Mouse (Mus musculus) limb, embryonic 13.5 days (tissue): Measurements from ENCODE around the gene Sptb. TPM values are rescaled to one million over a fixed set of nuclear protein-coding genes. Genes with fewer than 3 reads are reported as not detected.

ENCODE experiments used
- ATAC-seq: fragments of 200-750 bp; cut with Nextera tagmentation; 2 replicates; pipeline ENCODE4 v1.8.0; 2017; ENCODE audit warnings: low read depth, moderate number of reproducible peaks, moderate TSS enrichment; ENCODE audit not compliant: low FRiP score
- H3K27ac ChIP-seq: fragments of 300-500 bp; sonication (generic); 2 replicates; pipeline ENCODE4 v1.5.1; 2015; ENCODE audit warnings: inconsistent platforms, mild to moderate bottlenecking, moderate library complexity
- H3K27me3 ChIP-seq: fragments of 300-500 bp; sonication (generic); 2 replicates; pipeline ENCODE4 v1.6.1; 2015; ENCODE audit warnings: mild to moderate bottlenecking, inconsistent platforms
- H3K36me3 ChIP-seq: fragments of 300-500 bp; sonication (generic); 2 replicates; pipeline ENCODE4 v1.6.1; 2015; ENCODE audit warnings: inconsistent platforms, mild to moderate bottlenecking, moderate library complexity
- H3K4me1 ChIP-seq: fragments of 300-500 bp; sonication (generic); 2 replicates; pipeline ENCODE4 v1.6.1; 2015; ENCODE audit warnings: inconsistent platforms
- H3K4me2 ChIP-seq: fragments of 300-500 bp; sonication (generic); replicated peaks from 2 replicates; pipeline ENCODE4 v1.6.1; 2015; ENCODE audit warnings: inconsistent platforms, mild to moderate bottlenecking, moderate library complexity
- H3K4me3 ChIP-seq: fragments of 300-500 bp; sonication (generic); 2 replicates; pipeline ENCODE4 v1.5.1; 2015; ENCODE audit warnings: moderate library complexity, mild to moderate bottlenecking, inconsistent platforms
- H3K9ac ChIP-seq: fragments of 300-500 bp; sonication (generic); 2 replicates; pipeline ENCODE4 v1.6.1; 2015; ENCODE audit warnings: mild to moderate bottlenecking, inconsistent platforms
- H3K9me3 ChIP-seq: fragments of 300-500 bp; sonication (generic); 2 replicates; pipeline ENCODE4 v1.6.1; 2016; ENCODE audit warnings: inconsistent platforms
- WGBS: fragments of 180-500 bp; shearing (Covaris S2); methylation state at CpG from one replicate; pipeline ENCODE4 v1.1.7; 2015; 5-methylcytosine and 5-hydroxymethylcytosine counted together
- polyA plus RNA-seq: library from polyadenylated mRNA; unstranded; fragments of >200 nt; fragmentation: Nextera tagmentation; extraction: Ambion mirVana; gene quantifications from 2 replicates; pipeline ENCODE4 v1.2.1, GENCODE M21; 2015

Sptb gene
- 0.61 and 0.80 TPM in 2 replicates for polyA plus RNA-seq

DNA sequence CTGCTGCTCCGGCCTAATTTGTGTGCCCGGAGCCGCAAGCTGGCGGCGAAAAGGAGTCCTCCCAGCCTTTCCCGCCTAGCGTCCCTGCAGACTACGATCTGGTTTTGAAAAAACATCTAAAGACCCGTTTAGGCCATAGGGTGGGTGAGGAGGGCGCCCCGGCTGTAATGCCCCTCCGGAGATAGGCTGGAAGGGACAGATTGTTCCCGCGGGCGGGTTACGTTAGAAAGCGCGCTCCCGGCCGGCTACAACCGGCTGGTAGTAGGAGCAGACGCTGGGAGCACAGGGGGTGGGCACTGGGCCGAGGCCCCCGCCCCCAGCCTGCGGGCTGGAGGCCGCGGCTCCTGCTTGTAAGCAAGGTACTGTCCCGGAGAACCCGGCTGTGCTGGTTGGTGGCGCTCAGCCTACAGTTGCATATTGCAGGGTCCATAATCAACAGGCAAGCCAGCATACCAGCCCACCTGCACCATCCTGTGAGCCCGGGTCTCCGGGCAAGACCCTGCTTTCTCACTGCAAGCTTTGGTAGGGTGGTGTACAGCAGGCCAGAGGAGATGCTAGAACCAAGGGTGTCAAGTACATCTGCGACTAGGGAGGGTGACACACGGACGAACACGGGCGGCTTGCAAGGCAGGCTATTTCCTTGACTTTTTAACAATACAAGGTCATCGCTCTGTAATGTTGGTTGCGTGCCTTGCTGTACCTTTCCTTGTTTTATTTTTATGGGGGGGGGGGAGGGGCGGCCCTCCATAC, at the start of gene Sptb:
Gene Sptb (minus strand): TSS at position 197 of the 750 bp plus-strand sequence.
- Histone ChIP-seq H3K4me1 (peaks cover 26% of the 10 kb centered on the region), H3K36me3 (no peaks in the 10 kb centered on the region), H3K27ac (no peak within 1 kb of the TSS), H3K27me3 (peaks cover 63% of the 10 kb centered on the region), H3K9me3 (no peaks in the 10 kb centered on the region), H3K4me3 (peak within 1 kb of the TSS; percentile 60), H3K9ac (peak within 1 kb of the TSS; percentile 62), H3K4me2 (peak within 1 kb of the TSS; percentile 100)
- under 1% methylated on average over 40 of the region's 40 CpGs for WGBS
- peak; percentile 42; the same call in 1 of the 2 replicates for ATAC-seq

DNA sequence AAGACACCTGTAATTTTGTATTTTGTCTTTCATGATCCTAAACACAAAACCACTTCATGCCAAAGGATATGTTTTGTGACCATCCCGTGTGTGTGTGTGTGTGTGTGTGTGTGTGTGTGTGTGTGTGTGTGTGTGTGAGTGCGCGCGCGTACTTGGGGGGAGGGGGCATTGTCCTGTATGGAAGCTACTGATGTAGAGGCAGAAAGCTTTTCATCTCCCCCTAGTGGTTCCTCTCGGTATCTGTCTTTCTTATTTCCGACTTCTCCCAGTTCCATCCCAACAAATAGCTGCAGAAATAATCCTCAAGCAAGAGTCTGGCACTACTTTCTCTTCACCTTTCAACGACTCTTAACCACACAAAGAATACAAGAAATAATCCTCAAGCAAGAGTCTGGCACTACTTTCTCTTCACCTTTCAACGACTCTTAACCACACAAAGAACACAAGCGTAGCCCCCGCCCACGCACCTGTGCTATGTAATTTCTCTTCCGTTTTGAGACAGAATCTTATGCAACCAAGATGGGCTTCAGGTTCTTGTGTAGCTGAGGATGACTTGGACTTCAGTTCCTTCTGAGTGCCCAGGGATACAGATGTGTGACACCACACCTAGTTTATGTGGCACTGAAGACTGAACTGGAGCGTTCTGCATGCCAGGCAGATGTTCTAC, 42.4 kb upstream of the Sptb start:
- Histone ChIP-seq H3K9ac (no peak overlapping the region), H3K9me3 (no peaks in the 10 kb centered on the region), H3K4me2 (no peak overlapping the region), H3K4me3 (no peak overlapping the region), H3K4me1 (no peaks in the 10 kb centered on the region), H3K27me3 (0 out of 2 replicates have a peak, but pooled peaks cover 5% of the 10 kb centered on the region), H3K36me3 (no peaks in the 10 kb centered on the region), H3K27ac (no peak overlapping the region)
- ATAC-seq, result no peak
- 42% methylated on average over 14 of the region's 14 CpGs for WGBS

GRCm38 (mm10) chr12:76750866-76751459, 40.6 kb upstream of the Sptb start:
- Histone ChIP-seq H3K9me3 (no peaks in the 10 kb centered on the region), H3K27ac (no peak overlapping the region), H3K4me1 (no peaks in the 10 kb centered on the region), H3K36me3 (no peaks in the 10 kb centered on the region), H3K4me3 (no peak overlapping the region), H3K4me2 (no peak overlapping the region), H3K9ac (no peak overlapping the region), H3K27me3 (0 out of 2 replicates have a peak, but pooled peaks cover 5% of the 10 kb centered on the region)
- ATAC-seq, result no peak
- 77% methylated on average over 16 of the region's 16 CpGs for WGBS

- Histone ChIP-seq H3K36me3 (no peaks in the 10 kb centered on the region), H3K27me3 (no peaks in the 10 kb centered on the region), H3K4me2 (no peak overlapping the region), H3K4me3 (no peak overlapping the region), H3K4me1 (no peaks in the 10 kb centered on the region), H3K9ac (no peak overlapping the region), H3K27ac (no peak overlapping the region), H3K9me3 (peaks cover 4% of the 10 kb centered on the region; the same call in 1 of the 2 replicates)
- no peak; the same call in 1 of the 2 replicates for ATAC-seq
- WGBS, result 89% methylated on average over 4 of the region's 4 CpGs
Measured at GRCm38 (mm10) chr12:76727955-76728354, 17.6 kb upstream of the Sptb start.

GRCm38 (mm10) chr12:76722026-76722425, 11.7 kb upstream of the Sptb start:
- WGBS, result 68% methylated on average over 3 of the region's 3 CpGs
- no peak for ATAC-seq
- Histone ChIP-seq H3K36me3 (no peaks in the 10 kb centered on the region), H3K9ac (no peak overlapping the region), H3K9me3 (0 out of 2 replicates have a peak, but pooled peaks cover 4% of the 10 kb centered on the region), H3K4me3 (no peak overlapping the region), H3K4me2 (no peak overlapping the region), H3K27me3 (no peaks in the 10 kb centered on the region), H3K27ac (no peak overlapping the region), H3K4me1 (no peaks in the 10 kb centered on the region)

DNA sequence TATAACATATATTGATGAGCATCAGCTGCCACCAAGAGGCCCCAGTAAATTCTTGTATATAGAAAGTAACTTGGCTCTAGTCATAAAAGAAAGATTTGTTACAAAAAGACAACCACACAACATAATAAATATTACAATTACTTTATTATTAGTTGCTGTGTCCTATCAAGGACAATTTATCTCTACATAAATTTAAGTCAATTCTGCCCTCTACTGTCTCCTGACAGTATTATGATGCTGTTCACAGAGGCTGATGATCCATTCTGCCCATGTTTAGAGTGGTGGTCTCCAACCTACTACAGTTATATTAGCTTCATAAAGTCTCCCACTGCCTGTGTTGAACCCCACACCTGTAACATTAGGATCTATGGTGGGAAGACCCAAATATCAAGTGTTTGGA, 10.2 kb upstream of the Sptb start:
- no peaks in the 10 kb centered on the region for H3K36me3 ChIP-seq
- no peak overlapping the region for H3K4me2 ChIP-seq
- no peak overlapping the region for H3K9ac ChIP-seq
- H3K4me1 ChIP-seq, result no peaks in the 10 kb centered on the region
- H3K4me3 ChIP-seq, result no peak overlapping the region
- 0 out of 2 replicates have a peak, but pooled peaks cover 4% of the 10 kb centered on the region for H3K9me3 ChIP-seq
- no peak overlapping the region for H3K27ac ChIP-seq
- ATAC-seq, result no peak
- H3K27me3 ChIP-seq, result no peaks in the 10 kb centered on the region

DNA sequence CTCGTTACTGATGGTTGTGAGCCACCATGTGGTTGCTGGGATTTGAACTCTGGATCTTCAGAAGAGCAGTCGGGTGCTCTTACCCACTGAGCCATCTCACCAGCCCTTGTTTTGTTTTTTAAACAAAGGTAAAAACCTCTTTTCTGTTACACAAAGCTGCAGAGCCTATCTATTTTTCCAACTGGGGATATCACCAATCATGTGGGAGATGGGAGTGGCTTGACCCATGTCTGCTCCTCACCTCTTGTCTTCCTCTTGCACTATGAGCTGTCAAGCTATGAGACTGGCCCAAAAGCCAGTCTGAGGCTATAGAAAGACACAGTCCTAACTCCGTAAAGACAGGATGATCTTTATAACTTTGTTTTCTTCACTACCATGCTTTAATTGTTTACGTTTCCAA, 8.0 kb upstream of the Sptb start:
- no peak for ATAC-seq
- H3K4me1 ChIP-seq, result no peaks in the 10 kb centered on the region

GRCm38 (mm10) chr12:76709795-76710350, 474 bp downstream of the Sptb start:
- H3K4me1 ChIP-seq, result peaks cover 29% of the 10 kb centered on the region
- H3K27ac ChIP-seq, result no peak overlapping the region
- peak overlapping the region; percentile 62 for H3K9ac ChIP-seq
- H3K4me2 ChIP-seq, result peak overlapping the region; percentile 100
- peak overlapping the region; percentile 60 for H3K4me3 ChIP-seq
- peak; percentile 83 for ATAC-seq
- no peaks in the 10 kb centered on the region for H3K9me3 ChIP-seq
- WGBS, result under 1% methylated on average over 44 of the region's 55 CpGs
- no peaks in the 10 kb centered on the region for H3K36me3 ChIP-seq
- peaks cover 64% of the 10 kb centered on the region for H3K27me3 ChIP-seq

More for the DNA sequence above, 8.0 kb upstream of the Sptb start:
- Histone ChIP-seq H3K9ac (no peak overlapping the region), H3K4me3 (no peak overlapping the region), H3K9me3 (no peaks in the 10 kb centered on the region), H3K4me2 (no peak overlapping the region), H3K27ac (no peak overlapping the region), H3K27me3 (0 out of 2 replicates have a peak, but pooled peaks cover 3% of the 10 kb centered on the region), H3K36me3 (no peaks in the 10 kb centered on the region)
- 85% methylated on average over 4 of the region's 4 CpGs for WGBS

GRCm38 (mm10) chr12:76708956-76709794, 1.2 kb downstream of the Sptb start:
- Histone ChIP-seq H3K4me2 (peak overlapping the region; percentile 100), H3K36me3 (no peaks in the 10 kb centered on the region), H3K4me1 (peaks cover 29% of the 10 kb centered on the region), H3K27ac (no peak overlapping the region), H3K27me3 (peaks cover 69% of the 10 kb centered on the region), H3K4me3 (peak overlapping the region; percentile 60), H3K9ac (peak overlapping the region; percentile 62), H3K9me3 (no peaks in the 10 kb centered on the region)
- 4% methylated on average over 34 of the region's 34 CpGs for WGBS
- peak; percentile 48 for ATAC-seq

GRCm38 (mm10) chr12:76708181-76708580, 2.2 kb downstream of the Sptb start:
- WGBS, result 73% methylated on average over 3 of the region's 3 CpGs
- Histone ChIP-seq H3K4me2 (no peak overlapping the region), H3K9me3 (no peaks in the 10 kb centered on the region), H3K27ac (no peak overlapping the region), H3K36me3 (no peaks in the 10 kb centered on the region), H3K27me3 (peaks cover 65% of the 10 kb centered on the region), H3K9ac (no peak overlapping the region), H3K4me3 (no peak overlapping the region), H3K4me1 (peaks cover 29% of the 10 kb centered on the region)
- ATAC-seq, result no peak

- Histone ChIP-seq H3K36me3 (no peaks in the 10 kb centered on the region), H3K27ac (no peak overlapping the region), H3K9me3 (no peaks in the 10 kb centered on the region), H3K4me3 (no peak overlapping the region), H3K4me2 (no peak overlapping the region), H3K9ac (no peak overlapping the region), H3K4me1 (peaks cover 8% of the 10 kb centered on the region), H3K27me3 (no peaks in the 10 kb centered on the region)
- 74% methylated on average over 13 of the region's 13 CpGs for WGBS
- no peak for ATAC-seq
Measured at GRCm38 (mm10) chr12:76696380-76696935, 13.9 kb downstream of the Sptb start.
